Mouse (Mus musculus): Measurements from ENCODE around the gene Vps37b.

The Vps37b gene

DNA sequence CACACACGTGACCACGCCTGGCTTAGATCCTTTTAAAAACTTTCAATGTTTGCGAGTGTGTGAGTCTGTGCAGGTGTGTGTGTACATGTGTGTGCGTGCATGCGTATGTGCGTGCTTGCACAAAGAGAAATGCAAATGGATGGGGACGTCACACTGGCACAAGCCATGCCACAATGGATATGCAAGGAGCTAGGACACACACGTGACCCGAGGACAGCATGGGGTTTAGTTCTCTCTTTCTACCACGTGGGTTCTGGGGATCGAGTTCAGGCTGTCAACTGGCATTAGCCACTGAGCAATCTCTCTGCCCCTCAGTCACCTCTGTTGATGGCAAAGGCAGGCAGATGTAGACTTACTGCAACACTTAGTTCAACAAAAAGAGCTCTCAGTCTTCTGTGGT is 10.4 kb downstream of the Vps37b start:
- no peak for DNase-seq (ENCODE audit: low spot score)

DNA sequence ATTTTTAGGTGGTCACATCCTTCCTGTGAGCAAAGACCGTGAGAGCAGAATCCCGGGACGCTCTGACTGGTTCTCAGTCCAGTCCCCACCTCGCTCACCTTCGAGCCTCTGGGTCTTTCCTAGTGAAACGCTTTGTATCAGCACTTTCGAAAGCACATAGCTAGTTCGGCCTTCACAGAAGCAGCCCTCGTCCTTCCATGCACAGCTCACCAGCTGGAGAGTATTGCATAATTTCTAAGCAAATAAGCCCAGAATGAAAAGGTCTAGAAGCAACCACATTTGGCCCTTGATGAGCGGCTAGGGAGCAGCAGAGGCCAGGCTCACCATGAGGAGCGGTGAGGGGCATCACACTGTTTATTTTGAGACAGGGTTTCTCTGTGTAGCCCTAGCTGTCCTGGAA is 10.9 kb downstream of the Vps37b start:
- no peak for DNase-seq (ENCODE audit: low spot score)

DNA sequence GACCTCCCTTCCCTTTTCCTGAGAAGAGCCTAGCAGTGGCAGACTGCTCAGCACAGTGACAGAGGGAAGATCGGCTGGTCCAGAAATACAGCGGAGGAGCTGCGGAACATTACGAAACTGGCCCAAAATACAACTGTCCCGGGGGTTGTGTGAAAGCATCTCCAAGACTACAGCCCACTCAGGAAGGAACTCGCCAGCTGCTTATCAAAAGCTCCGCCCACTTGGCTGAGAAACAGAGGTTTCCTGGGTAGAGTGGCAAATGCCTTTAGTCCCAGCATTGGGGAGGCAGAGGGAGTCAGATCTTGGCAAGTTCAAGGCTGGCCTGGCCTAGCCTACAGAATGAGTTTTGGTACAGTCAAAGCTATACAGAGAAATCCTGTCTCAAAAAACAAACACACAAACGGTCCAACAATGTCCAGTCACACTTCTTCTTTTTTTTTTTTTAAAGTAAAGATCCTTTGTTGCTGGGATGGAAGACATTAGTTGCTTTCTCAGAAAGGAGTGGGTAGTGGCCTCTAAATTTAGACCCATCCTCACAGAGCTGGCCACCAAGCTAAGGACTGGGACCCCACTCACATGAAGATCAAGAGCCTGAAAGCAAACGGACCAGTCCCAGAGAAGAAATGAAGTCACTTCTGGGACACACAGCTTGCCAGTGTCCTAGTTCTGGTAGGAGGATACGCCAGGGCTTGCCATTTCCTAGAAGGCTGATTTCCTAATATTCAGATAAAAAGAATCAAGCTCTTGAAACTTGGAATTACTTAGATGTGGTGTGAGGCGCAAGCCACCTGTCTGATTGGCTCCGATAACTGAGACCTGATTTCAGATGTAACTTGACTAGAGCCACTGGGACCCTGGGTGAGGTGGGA is 12.5 kb downstream of the Vps37b start:
- DNase-seq (ENCODE audit: low spot score), result peak; percentile 78

DNA sequence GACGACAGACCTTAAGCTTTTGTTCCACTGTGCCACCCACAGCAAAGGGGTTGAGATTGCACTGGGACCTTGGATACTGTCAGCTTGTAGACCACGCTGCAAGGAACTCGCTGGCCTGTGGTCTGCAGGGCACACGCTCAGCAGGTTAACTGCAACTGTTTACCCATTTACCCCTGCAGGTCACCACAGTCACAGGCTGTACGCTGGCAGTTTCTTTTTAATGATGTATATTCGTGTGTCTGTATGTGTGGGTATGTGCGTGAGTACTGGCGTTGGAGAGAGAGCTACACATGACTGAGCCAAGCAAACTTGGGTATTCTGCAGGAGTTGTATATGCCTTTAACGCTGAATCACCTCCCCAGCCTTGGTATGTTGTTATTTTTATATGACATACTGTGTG is 13.4 kb downstream of the Vps37b start:
- no peak for DNase-seq (ENCODE audit: low spot score)

DNA sequence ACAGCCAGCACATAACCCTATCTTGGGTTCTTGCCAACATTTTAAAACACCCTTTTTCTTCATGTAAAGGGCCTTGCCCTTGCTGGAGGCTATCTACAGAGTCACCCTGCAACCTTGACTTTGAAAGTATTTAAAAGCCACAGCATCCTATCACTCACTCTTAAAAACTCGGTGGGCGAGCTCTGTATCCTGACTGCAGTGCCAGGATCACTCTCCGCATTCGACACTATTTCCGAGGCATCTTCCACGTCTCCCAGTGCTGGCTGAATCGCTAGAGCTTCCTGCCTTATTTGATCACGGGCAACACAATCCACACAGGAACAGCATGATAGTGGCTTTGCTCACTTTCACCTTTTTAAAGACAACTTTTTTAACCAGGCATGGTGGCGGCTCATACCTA is 14.1 kb downstream of the Vps37b start:
- no peak for DNase-seq (ENCODE audit: low spot score)

DNA sequence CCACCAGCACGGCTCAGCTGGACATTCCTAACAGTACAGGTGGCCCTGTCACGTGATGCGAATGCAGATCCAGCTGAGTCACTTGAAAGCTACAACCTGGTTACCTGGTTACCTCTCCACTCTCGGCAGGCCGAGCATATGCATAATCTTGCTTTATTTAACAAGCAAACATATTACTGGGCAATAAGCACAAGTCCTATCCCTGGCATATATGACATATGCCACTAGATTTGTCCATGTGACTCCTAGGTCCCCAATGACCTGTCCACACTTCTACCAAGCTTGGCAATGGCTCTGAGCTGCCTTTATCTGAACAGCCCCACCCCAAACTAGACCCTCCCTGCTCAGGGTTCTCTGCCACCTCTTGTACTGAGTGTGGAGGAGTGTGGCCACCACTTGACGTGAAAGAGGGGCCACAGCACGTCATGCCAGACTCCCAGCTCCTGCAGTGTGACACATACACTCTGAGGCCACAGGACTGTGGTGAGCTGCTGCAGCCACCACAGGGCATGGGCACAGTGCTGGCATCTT is 15.7 kb downstream of the Vps37b start:
- no peak for DNase-seq (ENCODE audit: low spot score)

DNA sequence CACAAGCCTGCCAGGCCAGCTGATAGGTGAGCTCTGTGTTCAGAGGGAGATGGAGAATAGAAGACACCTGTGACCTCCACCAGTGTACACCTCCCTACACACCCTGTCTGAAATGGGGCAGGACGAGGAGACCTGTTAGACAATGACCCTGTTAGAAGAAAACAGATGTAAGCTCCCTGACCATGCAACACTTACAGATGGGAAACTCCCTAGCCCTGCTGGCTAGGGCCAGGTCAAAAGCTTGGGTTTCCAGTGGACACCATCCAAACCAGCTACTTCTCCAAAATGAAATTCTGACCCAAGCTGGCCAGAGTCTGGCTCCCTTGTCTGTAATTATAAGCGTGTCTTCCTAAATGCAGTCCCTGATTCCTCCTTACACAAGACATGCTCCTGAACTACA is 16.3 kb downstream of the Vps37b start:
- DNase-seq (ENCODE audit: low spot score), result no peak

DNA sequence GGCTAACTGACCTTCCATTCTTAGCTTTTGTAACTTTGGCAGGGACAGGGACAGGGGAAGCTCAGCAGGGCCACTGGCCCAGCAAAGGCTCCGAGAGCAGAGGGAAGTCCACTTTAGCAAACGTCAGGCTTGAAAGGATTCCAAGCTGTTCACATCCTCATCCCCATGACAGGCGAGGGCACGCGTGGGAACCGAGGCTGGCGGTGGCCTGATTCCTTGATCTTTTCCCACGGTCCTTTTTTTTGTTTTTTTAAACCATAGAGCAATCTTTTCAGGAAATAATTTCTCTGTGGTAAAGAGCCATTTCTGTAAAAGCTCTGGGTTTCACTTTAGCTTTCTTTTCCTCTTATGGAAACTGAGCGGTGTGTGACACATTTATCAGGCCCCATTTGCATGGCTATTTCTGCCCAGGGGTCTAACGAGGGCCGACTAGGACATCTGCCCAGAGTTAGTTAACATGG is 17.2 kb downstream of the Vps37b start:
- DNase-seq (ENCODE audit: low spot score), result no peak

DNA sequence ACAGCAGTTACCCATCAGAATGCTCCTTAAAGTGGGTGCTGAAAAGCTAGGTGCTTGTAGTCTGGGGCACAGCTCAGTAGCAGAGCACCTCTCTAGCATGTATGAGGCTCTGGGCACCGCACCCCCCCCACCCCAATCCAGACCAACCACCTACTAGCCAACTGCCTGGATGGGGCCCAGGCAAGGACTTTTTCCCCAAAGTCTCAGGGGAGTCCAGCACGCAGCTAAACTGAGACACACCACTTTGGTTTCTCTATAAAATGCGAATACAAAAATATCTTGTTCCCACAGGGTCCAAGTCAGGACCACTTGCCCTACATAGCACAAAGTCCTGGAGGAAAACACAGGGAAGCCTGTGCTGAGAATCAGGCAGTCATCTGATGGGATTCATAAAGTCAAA is 17.9 kb downstream of the Vps37b start:
- DNase-seq (ENCODE audit: low spot score), result no peak

DNA sequence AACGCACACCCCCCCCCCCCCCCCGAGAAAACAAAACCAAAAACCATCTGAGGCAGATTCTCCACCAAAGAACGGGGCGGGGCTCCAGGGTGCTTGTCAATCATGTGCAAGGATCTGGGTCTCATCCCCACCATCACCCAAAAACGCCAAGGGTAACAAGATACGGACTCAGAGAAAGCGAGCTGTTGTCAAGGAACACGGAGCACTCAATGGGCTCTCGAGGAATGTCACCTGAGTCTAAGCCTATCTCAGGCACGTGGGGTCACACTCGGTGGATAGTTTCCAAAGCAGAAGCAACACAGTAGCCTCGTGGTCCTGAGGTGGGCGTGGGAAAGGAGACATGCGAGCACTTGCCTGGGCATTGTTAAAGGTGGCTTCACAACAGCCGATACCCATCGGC is 18.3 kb downstream of the Vps37b start:
- no peak for DNase-seq (ENCODE audit: low spot score)

DNA sequence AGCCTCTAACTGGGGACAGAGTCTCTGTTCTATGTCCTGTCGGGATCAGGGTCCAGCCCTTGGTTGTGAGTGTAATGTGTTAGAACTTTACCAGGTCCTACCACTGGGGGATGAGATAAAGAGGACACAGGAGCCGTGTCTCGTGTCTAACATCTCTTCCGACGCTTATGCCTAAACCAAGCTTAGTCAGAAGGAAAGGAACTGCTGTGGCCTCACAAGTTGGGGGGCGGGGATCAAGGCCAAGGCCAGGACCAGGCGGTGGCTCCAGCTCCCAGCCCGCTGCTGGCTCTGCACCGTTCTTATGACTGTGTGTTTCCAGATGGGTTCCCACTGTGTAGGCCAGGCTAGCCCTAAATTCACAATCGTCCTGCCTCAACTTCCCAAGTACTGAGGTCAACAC is 19.2 kb downstream of the Vps37b start:
- DNase-seq (ENCODE audit: low spot score), result no peak

DNA sequence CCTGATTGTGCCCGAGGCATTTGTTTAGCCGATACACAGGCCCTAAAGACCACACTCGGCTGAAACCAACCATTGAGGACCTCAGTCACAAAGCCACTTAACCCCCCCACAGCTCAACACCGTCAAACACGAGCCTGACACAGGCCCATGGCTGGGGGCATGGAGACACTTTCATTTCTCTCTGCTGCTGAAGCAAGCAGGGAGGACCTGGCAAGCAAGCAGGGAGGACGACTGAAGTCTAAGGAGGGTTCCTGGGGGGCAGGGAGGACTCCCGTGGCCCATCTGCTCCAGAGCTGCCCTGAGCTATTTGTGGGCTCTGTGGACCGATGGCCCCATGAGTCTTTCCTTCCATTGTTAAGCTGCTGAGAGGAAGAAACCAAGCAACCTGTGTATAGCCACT is 20.1 kb downstream of the Vps37b start:
- no peak for DNase-seq (ENCODE audit: low spot score)

DNA sequence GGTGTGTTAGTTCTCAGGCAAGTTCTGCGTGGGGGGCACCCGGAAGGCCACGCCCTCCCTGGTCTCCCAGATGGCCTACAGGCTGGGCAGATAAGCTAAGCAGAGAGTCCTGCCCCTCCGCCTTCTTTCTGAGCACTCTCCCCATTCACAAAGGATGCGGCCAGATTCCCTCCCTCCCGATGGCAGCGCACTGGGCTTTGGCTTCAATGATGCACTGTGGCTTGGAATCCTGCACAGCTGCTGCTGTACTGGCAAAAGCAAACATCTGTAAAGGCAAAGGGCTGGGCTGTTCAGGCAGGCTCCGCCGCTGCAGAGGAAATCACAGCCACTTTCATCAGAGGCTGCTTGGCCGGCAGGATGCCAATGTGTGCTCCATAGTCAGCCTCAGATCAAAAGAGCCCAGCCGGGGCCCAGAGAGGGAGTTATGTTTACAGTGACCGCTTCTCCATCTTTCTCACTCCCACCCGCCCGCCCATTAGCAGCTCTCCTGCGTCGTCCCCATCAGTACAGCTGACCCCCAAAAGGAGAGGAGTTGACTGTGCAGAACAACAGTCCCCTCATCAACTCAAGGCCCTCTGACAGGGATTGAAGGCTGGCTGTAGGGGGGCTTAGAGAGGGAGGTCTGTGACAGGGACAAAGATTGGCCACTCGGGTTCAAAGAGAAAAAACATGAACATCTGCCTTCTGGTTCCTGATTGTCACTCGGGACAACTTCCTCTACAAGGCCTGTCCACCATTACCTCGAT is 21.0 kb downstream of the Vps37b start:
- peak; percentile 76 for DNase-seq (ENCODE audit: low spot score)

DNA sequence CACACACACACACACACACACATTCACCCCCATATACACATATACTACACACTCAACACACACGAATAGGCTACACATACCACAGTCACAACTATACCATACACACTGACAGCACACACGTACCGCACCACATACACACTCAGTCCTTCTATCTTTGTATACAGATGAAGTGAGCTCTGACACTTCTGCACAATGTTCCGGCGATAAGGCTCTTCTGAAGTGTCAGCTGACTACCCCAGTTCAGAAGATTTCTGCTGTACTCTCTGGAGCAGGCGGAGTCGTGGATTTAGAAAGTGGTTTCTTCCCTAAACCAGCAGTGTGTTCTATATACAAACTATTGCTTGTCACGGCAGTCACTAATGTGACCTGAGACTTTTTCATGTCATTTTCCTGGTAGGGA is 22.0 kb downstream of the Vps37b start:
- no peak for DNase-seq (ENCODE audit: low spot score)

DNA sequence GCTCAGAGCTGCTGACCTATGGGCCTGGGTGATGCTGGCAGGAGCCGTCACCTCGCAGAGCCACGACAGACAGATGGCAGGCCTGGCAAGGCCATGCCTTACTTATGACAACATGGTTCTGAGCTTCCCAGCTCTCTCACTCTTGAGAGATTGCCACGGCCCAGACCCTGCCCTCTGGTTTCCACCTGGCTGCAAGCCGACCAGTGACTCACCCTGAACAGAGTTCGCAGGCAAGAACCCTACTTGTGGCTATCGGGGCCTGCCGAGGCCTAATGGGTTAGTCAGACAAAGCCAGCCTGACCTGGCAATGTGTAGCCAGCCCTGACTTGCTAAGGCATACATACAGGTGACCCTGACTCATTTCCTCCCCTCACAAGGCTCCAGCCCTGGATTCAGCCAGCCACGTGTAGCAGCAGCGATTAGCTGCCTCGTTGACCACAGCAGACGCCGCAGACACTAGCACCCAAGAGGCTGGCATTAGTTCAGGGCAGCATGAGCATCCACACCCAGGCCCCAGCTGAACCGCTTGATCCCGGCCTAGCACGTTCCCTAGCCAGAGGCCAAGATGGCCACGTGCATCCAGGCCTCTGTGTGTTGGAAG is 25.1 kb downstream of the Vps37b start:
- no peak for DNase-seq (ENCODE audit: low spot score)

DNA sequence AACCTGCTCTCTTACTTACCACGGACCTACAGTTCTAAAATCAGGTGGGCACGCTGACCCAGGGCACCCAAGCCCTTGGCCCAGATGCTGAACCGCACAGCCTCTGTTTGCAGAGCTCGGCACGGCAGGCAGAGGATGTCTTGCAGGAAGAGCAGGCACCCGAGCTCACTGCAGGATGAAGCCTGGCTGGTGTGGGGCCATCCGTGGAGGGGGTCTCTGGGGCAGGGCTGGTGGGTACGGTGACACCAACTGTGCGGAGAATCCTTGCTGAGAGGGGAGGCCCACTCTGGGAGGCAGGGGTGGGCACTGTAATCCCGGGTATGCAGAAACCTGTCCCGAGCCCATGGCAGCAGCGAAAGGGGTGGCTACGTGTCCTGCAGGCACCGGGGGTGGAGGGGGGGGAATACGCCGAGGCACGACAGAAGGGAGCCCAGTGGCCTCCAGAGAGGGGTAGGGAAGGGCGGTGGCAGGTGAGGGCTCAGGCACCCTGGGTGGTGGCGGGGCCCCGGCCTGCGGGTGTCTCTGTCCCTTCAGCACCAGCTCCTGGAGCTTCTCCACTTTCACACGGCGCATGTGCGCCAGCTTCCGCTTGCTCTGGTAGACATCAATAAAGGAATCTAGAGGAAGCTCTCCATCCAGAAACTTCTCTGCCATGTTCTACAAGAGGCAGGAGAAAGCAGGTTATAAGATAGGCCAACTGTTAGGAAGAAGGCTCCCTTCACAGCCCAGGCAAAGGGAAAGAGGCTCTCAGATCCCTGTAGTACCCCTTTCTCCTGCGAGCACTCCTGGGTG is 25.8 kb downstream of the Vps37b start:
- no peak for DNase-seq (ENCODE audit: low spot score)

DNA sequence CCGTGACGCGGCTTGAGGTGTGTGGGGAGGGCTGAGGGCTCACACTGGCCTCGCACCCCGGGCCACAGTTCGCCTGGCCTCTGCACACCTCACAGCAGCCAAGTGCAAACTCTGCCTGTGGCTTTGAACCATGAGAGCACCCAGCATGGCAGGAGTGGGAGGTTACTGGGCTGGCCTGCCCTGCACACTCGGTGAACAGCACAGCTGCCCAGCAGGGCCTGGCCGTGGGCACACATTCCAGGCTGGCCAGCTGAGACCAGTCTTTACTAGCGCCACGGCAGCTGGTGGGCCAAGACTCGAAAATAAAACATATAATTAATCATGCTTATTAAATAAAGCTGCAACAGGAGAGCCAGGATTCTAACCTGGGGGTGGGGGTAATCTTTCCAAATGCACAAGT is 26.5 kb downstream of the Vps37b start:
- no peak for DNase-seq (ENCODE audit: low spot score)

DNA sequence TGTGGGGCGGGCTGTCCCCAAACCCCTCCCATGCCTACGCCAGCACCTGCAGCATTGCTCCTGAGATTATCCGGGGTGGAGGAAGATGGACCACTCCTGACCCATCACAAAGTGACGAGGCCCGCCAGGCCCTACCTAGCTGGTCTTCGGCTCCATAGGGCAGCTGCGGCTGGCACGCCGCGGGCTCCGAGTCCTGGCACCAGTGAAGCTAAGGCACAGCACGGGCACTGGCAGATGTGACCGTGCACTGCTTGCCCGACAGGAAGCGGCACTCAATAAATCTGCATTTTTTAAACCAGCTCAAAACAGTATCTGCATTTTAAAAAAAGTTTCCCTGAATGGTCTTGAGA is 26.9 kb downstream of the Vps37b start:
- DNase-seq (ENCODE audit: low spot score), result no peak

DNA sequence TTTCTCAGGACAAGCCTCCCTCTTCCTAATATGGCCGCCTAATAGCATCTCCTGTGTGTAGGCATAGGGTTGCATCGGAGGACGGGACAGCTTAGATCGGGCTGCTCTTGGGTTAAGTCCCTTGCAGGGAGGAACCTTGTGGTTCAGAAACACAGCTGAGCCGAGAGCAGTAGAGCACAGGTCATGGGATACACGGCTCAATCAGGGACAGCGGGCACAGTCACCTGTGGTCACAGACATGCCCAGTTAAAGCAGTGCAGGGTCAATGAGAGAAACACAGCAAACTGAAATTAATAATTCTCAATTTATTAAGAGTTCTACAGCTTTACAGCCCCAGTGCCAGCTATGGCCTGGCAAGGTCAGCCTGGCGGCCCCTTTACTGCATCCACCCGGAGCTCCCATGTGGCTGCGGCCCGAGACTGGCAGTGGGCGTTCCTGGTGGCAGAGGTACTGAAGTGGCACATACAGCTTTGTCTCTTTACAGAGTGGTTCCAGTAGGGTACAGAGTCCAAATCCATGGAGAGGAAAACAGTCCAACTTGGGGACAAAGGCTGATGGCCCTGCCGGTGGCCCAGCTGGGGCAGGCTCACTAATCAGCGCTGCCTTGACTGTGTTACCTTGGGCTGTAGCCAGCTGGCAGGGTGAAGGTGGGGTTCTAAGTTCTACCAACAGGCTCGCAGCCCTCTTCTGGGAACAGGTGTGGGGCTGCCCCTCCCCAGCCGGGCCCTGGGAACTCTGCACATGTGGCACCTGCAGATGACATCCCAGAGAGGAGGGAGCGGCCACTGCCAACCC is 27.5 kb downstream of the Vps37b start:
- DNase-seq (ENCODE audit: low spot score), result no peak

DNA sequence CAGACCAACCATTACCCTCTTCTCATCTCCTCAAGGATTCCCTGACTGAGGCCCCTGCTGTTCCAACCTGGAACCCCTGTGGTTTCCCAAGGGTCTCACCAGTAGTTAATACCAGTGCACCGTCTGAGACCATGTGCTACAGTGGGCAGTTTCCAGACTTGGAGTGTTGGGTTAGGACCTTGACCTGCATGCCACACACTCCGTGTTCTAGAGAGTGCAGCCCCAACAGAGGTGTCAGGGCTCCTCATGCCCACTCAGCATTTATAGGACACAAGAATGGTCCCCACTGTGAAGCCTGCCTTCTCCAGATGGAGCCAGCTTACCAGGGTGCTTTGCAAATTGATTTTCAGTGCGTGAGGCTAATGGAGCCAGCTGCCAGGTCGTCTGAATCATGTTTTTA is 28.7 kb downstream of the Vps37b start:
- DNase-seq (ENCODE audit: low spot score), result no peak

DNA sequence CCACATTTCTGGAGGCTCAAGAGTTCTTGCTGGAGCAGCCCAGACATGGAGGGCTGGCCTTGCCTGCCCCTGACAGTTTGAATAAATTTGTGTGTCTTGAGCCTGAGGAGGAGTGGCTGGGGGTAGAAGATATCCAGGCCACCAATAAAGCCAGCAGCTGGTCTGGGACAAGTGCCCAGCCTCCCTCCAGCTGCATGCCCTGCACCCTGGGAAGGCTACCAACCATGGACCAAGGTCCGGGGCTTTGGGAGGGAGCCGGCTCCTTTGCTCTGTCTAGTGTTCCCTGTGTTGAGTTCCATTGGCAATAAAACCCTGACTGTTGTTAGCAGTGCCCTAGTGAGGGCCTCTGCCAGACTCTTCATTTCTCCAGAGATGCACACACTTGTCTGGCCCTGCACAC is 29.2 kb downstream of the Vps37b start:
- DNase-seq (ENCODE audit: low spot score), result no peak
